Mouse (Mus musculus) olfactory bulb, adult 2 months (tissue): Measurements from ENCODE around the gene Arhgap29.

ENCODE experiments used
- CTCF ChIP-seq: fragments of 200-500 bp; IDR thresholded peaks from 2 replicates; pipeline ENCODE4 v1.5.1; 2012; ENCODE audit warnings: low read depth, mild to moderate bottlenecking, low read length, moderate library complexity; ENCODE audit not compliant: insufficient read depth
- POLR2A ChIP-seq: fragments of 200-500 bp; IDR thresholded peaks from 2 replicates; pipeline ENCODE4 v1.6.1; 2012; ENCODE audit warnings: mild to moderate bottlenecking, low read depth, low read length, moderate library complexity; ENCODE audit not compliant: insufficient read depth

- TF ChIP-seq CTCF = no peak
- TF ChIP-seq POLR2A = no peak
These were observed 90.8 kb downstream of the Arhgap29 start for GRCm38 (mm10) chr3:122043102-122043501.
